In the genomic region with DNA sequence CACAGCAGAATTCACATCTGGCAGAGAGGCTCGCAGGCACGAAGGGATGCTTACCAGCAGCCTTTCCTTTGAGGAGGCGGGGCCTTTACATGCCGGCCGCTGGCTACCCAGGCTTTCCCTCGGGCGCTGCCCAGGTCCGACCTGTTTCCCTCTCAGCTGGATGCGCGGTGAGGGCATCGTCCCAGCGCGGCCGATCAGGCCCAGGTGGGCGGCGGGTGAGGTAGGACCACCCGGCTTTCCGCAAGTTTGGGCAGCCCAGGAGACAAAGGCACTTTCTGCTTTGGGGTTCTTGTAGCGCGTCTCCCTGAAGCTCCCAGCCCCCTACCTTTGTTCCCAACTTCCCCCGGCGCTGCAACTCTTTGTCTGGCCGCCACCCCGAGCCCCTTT, we compare ENCODE assay signal across 8 mouse cellular contexts. TPM values are rescaled to one million over a fixed set of nuclear protein-coding genes. Genes with fewer than 3 reads are reported as not detected.
DNase-seq lines count a peak whose midpoint lies in the region; ATAC-seq lines count a peak whose summit lies in the region.

A gene (plus strand): TSS at position 114 of the 387 bp plus-strand sequence.

- H3K36me3 ChIP-seq in intestine, embryonic 16.5 days (ENCODE audit: control insufficient read depth, insufficient read depth, low read length), result no peaks in the 10 kb centered on the region
- no peaks in the 10 kb centered on the region for H3K36me3 ChIP-seq in limb, embryonic 10.5 days
- H3K36me3 ChIP-seq in splenic B cell, adult 2 months (ENCODE audit: control insufficient read depth, insufficient read depth, low read length, poor library complexity, severe bottlenecking), result no peaks in the 10 kb centered on the region

- peak; percentile 24 to 44 for DNase-seq in cerebellum, adult 18-20 months
- no peak for DNase-seq in cerebellum, adult 9-11 months
- DNase-seq in adrenal gland, postnatal 36 days, result peak; percentile 61 to 70
- peak; percentile 78 for DNase-seq in forelimb bud, embryonic 11.5 days (ENCODE audit: low read depth, low spot score)
- DNase-seq in limb, embryonic 10.5 days (ENCODE audit: low spot score), result no peak
- peak; percentile 82 for DNase-seq in mesoderm, embryonic 11.5 days (ENCODE audit: low read depth, low spot score)
- peak; percentile 1 for DNase-seq in splenic B cell, adult 2 months (ENCODE audit: low read depth, low spot score)

- H3K9me3 ChIP-seq in intestine, embryonic 16.5 days (ENCODE audit: control insufficient read depth, low read length), result no peaks in the 10 kb centered on the region
- no peaks in the 10 kb centered on the region for H3K9me3 ChIP-seq in limb, embryonic 10.5 days (replicated peaks)

- H3K4me1 ChIP-seq in intestine, embryonic 16.5 days (ENCODE audit: control insufficient read depth, insufficient read depth, low read length), result peaks cover 8% of the 10 kb centered on the region
- H3K4me1 ChIP-seq in limb, embryonic 10.5 days, result peaks cover 37% of the 10 kb centered on the region

- H3K9ac ChIP-seq in intestine, embryonic 16.5 days (ENCODE audit: low read depth, low read length), result peak within 1 kb of the TSS; percentile 87

- peak within 1 kb of the TSS; percentile 93 for H3K4me2 ChIP-seq in intestine, embryonic 16.5 days (ENCODE audit: low read depth, low read length)

- no peaks in the 10 kb centered on the region for H3K27me3 ChIP-seq in intestine, embryonic 16.5 days (replicated peaks; ENCODE audit: control insufficient read depth, insufficient read depth, low read length)
- no peaks in the 10 kb centered on the region for H3K27me3 ChIP-seq in limb, embryonic 10.5 days (ENCODE audit: low read depth, poor library complexity, severe bottlenecking)
- H3K27me3 ChIP-seq in splenic B cell, adult 2 months (ENCODE audit: control insufficient read depth, insufficient read depth, low read length, poor library complexity, severe bottlenecking), result peaks cover 2% of the 10 kb centered on the region; the same call in 1 of the 2 replicates

- ATAC-seq in intestine, embryonic 16.5 days, result peak; percentile 43

- H3K4me3 ChIP-seq in intestine, embryonic 16.5 days (ENCODE audit: low read length), result peak within 1 kb of the TSS; percentile 89
- peak within 1 kb of the TSS; percentile 95 for H3K4me3 ChIP-seq in limb, embryonic 10.5 days

- WGBS in intestine, embryonic 16.5 days, result under 1% methylated on average over 24 of the region's 24 CpGs
- 0% methylated on average over 24 of the region's 24 CpGs for WGBS in limb, embryonic 10.5 days

- H3K27ac ChIP-seq in intestine, embryonic 16.5 days (ENCODE audit: low read length), result peak within 1 kb of the TSS; percentile 83
- H3K27ac ChIP-seq in limb, embryonic 10.5 days, result peak within 1 kb of the TSS; percentile 99

RNA-seq across cellular contexts. Expression of the gene that starts here (rescaled TPM):
- total RNA-seq in adrenal gland, postnatal 36 days (2021), result 10 to 100 TPM; 21.5 to 32.8 TPM
- polyA plus RNA-seq in intestine, embryonic 16.5 days (2015; fragmentation: Nextera tagmentation; extraction: Ambion mirVana), result 16.5 and 19.5 TPM in 2 replicates
- polyA plus RNA-seq in limb, embryonic 10.5 days (2016; fragmentation: Nextera tagmentation; extraction: Ambion mirVana), result 42.5 and 49.6 TPM in 2 replicates

Comparison
In these comparisons a context has a peak if more than half of its experiments do, and no peak if none do; other contexts are left out.
1. DNase-seq: peak in cerebellum, adult 18-20 months (2 of 2), adrenal gland, postnatal 36 days (2 of 2), forelimb bud, embryonic 11.5 days (single experiment), mesoderm, embryonic 11.5 days (single experiment) and splenic B cell, adult 2 months (single experiment); none in cerebellum, adult 9-11 months (single experiment) and limb, embryonic 10.5 days (single experiment).